Mouse (Mus musculus): Measurements from ENCODE around the gene Dse.

DNA sequence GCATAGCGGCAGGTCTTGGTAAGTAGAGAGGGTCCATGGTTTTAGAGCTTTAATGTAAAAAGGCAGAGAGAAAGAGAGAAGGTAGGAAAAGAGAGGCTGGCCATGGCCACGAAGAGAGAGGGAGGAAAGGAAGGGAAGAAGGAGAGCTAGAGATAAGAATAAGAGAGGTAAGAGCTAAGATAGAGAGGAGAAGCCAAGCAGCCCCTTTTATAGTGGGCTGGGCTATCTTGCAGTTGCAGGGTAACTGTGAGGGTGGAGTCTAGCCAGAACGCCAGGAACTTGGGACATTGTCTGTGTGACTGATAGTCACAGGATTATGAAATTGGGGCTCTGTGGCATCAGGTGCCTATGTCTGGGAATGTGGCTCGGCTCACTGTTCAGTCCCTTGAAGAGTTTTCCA lies 31.0 kb upstream of the Dse start:
- TF ChIP-seq CTCF (IDR thresholded peaks at IDR 0.05; ENCODE audit: borderline replicate concordance, control insufficient read depth, extremely low read depth, insufficient read depth, low read length, poor library complexity), result no peak
- TF ChIP-seq POLR2A (IDR thresholded peaks at IDR 0.05; ENCODE audit: control insufficient read depth, extremely low read depth, insufficient read depth, low read length, poor library complexity), result no peak

Measured in thymus, adult 2 months (tissue).